Mouse (Mus musculus) heart, embryonic 11.5 days (tissue): ENCODE data around the gene Abcb1b. TPM values are rescaled to one million over a fixed set of nuclear protein-coding genes. Genes with fewer than 3 reads are reported as not detected.
"Not testable (repeated sequence)": the region's sequence is repeated elsewhere in the genome, so short reads cannot be mapped to it uniquely, and the experiment has no call there.

Experiments
- ATAC-seq: fragments of 200-750 bp; cut with Nextera tagmentation; replicated peaks from 2 replicates; pipeline ENCODE4 v1.8.0; 2017; ENCODE audit warnings: moderate library complexity; ENCODE audit not compliant: insufficient number of reproducible peaks, low FRiP score, low TSS enrichment
- H3K27ac ChIP-seq: fragments of 300-500 bp; sonication (generic); 2 replicates; pipeline ENCODE4 v1.5.1; 2014; ENCODE audit warnings: mild to moderate bottlenecking, low read depth, low read length
- H3K27me3 ChIP-seq: fragments of 300-500 bp; sonication (generic); 2 replicates; pipeline ENCODE4 v1.6.1; 2014; ENCODE audit warnings: mild to moderate bottlenecking, low read length, mixed read lengths; ENCODE audit not compliant: control insufficient read depth, insufficient read depth
- H3K36me3 ChIP-seq: fragments of 300-500 bp; sonication (generic); 2 replicates; pipeline ENCODE4 v1.6.1; 2014; ENCODE audit warnings: mild to moderate bottlenecking, low read length, moderate library complexity, mixed read lengths; ENCODE audit not compliant: control insufficient read depth, insufficient read depth
- H3K4me1 ChIP-seq: fragments of 300-500 bp; sonication (generic); 2 replicates; pipeline ENCODE4 v1.6.1; 2014; ENCODE audit warnings: low read length; ENCODE audit not compliant: control insufficient read depth, insufficient read depth
- H3K4me2 ChIP-seq: fragments of 300-500 bp; sonication (generic); 2 replicates; pipeline ENCODE4 v1.6.1; 2014; ENCODE audit warnings: mild to moderate bottlenecking, moderate library complexity
- H3K4me3 ChIP-seq: fragments of 300-500 bp; sonication (generic); 2 replicates; pipeline ENCODE4 v1.5.1; 2014; ENCODE audit warnings: low read depth, low read length
- H3K9ac ChIP-seq: fragments of 300-500 bp; sonication (generic); 2 replicates; pipeline ENCODE4 v1.6.1; 2014; ENCODE audit warnings: mild to moderate bottlenecking, low read depth, low read length, moderate library complexity
- H3K9me3 ChIP-seq: fragments of 300-500 bp; sonication (generic); replicated peaks from 2 replicates; pipeline ENCODE4 v1.6.1; 2016; ENCODE audit warnings: low read length; ENCODE audit not compliant: control insufficient read depth
- WGBS: fragments of 180-500 bp; shearing (Covaris S2); extraction: QIAGEN DNeasy Blood & Tissue Kit; methylation state at CpG from one replicate; pipeline ENCODE4 v1.1.7; 2014; ENCODE audit not compliant: insufficient replicate concordance; 5-methylcytosine and 5-hydroxymethylcytosine counted together
- polyA plus RNA-seq: library from polyadenylated mRNA; unstranded; fragments of >200 nt; fragmentation: Nextera tagmentation; extraction: Ambion mirVana; gene quantifications from 2 replicates; pipeline ENCODE4 v1.2.1, GENCODE M21; 2014

The Abcb1b gene
- polyA plus RNA-seq, 1 experiment from 2014 or later: 1.5 TPM

DNA sequence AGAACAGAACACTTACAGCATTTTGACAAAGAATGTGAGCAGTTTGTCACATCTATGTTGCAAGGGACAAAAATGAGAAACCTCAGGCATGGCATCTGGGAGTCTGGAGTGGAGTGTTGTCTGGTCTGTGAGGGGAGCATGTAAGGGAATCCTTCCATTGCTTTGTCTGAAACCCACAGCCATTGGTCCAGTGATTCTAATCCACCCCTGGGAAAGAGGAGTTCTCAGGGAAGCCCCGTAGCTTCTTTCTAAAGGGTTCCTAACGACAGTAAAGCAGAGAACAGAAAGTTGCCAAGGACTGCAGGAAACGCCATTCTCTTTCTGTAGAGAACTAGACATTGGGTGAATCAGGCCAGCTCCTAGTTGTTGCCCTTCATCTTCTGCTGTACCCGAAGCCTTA lies 52.9 kb downstream of the Abcb1b start:
- ATAC-seq: no peak
- Histone ChIP-seq H3K9me3 (no peaks in the 10 kb centered on the region), H3K27me3 (no peaks in the 10 kb centered on the region), H3K9ac (no peak overlapping the region), H3K4me3 (no peak overlapping the region), H3K4me2 (no peak overlapping the region), H3K36me3 (no peaks in the 10 kb centered on the region), H3K27ac (no peak overlapping the region), H3K4me1 (no peaks in the 10 kb centered on the region)
- WGBS: 78% methylated on average over 4 of the region's 4 CpGs

DNA sequence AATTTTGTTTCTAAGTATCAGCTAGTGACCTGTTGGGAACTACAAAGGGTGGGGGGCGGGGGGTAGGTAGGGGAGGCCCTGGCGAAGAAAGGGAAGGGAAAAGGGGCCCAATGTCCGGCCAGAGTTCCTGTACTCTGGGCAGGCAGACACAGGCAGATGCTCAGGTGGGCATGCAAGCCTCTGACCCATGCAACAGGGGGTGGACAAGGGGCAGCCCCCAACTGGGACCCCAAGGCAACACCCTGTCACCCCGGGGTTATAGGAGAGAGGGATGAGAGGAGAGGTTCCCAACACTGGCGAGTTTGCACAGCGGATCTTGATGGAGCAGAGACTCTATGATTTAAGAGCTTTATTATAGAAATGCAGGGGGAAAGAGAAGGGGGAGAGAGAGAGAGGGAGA lies 59.3 kb downstream of the Abcb1b start:
- Histone ChIP-seq H3K27ac (no peak overlapping the region), H3K4me3 (no peak overlapping the region), H3K4me2 (no peak overlapping the region), H3K27me3 (no peaks in the 10 kb centered on the region), H3K9me3 (no peaks in the 10 kb centered on the region), H3K9ac (no peak overlapping the region), H3K36me3 (no peaks in the 10 kb centered on the region), H3K4me1 (no peaks in the 10 kb centered on the region)
- ATAC-seq: no peak
- WGBS: 71% methylated on average over 6 of the region's 6 CpGs

- no peak overlapping the region for H3K4me3 ChIP-seq
- ATAC-seq: no peak
Measured at GRCm38 (mm10) chr5:8861811-8862210, 63.9 kb downstream of the Abcb1b start.

GRCm38 (mm10) chr5:8863580-8864337 lies 65.8 kb downstream of the Abcb1b start:
- H3K4me1 ChIP-seq: no peaks in the 10 kb centered on the region
- 58% methylated on average over 14 of the region's 14 CpGs for WGBS
- H3K36me3 ChIP-seq: no peaks in the 10 kb centered on the region
- no peaks in the 10 kb centered on the region for H3K9me3 ChIP-seq
- ATAC-seq: no peak
- no peaks in the 10 kb centered on the region for H3K27me3 ChIP-seq
- H3K9ac ChIP-seq: no peak overlapping the region
- no peak overlapping the region for H3K4me2 ChIP-seq
- no peak overlapping the region for H3K27ac ChIP-seq
- no peak overlapping the region for H3K4me3 ChIP-seq

More at GRCm38 (mm10) chr5:8861811-8862210, 63.9 kb downstream of the Abcb1b start:
- 71% methylated on average over 1 of the region's 1 CpGs for WGBS
- Histone ChIP-seq H3K4me2 (no peak overlapping the region), H3K36me3 (no peaks in the 10 kb centered on the region), H3K9me3 (no peaks in the 10 kb centered on the region), H3K27me3 (no peaks in the 10 kb centered on the region), H3K4me1 (no peaks in the 10 kb centered on the region), H3K27ac (no peak overlapping the region), H3K9ac (no peak overlapping the region)

DNA sequence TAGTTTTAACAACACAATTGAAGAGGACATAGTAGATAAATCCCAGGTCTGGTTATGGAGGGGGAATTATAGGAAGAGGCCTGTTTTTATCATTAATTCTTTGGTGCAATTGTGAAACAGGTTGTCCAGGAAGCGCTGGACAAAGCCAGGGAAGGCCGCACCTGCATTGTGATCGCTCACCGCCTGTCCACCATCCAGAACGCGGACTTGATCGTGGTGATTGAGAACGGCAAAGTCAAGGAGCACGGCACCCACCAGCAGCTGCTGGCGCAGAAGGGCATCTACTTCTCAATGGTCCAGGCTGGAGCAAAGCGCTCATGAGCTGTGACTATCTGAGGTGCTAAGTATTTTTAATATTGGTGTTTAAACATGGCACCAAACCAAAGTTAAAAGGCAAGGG lies 67.7 kb downstream of the Abcb1b start:
- H3K4me1 ChIP-seq, H3K27me3 ChIP-seq, ATAC-seq, H3K9me3 ChIP-seq, H3K9ac ChIP-seq, H3K27ac ChIP-seq, H3K4me3 ChIP-seq, H3K4me2 ChIP-seq, H3K36me3 ChIP-seq: not testable (repeated sequence)
- WGBS: 95% methylated on average over 11 of the region's 11 CpGs

DNA sequence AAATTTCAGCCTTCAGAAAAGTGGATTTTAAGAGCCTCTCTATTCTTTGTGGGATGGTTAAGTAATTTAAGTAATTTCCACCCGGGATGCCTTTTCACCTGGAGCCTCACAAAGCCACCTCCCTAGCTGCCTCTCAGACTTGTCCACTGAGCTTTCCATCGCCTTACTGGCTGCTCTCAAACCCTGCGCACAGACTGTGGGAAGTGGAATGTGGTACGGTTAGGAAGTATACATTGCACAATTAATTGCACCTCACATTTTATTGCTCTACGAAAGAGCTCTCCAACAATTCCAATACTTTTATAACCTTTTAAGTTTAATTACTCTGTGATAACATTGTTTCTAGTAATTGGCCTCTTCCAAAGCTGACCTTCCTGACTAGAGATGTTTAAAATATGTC lies 68.4 kb downstream of the Abcb1b start:
- 84% methylated on average over 5 of the region's 5 CpGs for WGBS
- Histone ChIP-seq H3K27ac (no peak overlapping the region), H3K4me2 (no peak overlapping the region), H3K4me3 (no peak overlapping the region), H3K9me3 (no peaks in the 10 kb centered on the region), H3K36me3 (no peaks in the 10 kb centered on the region), H3K4me1 (no peaks in the 10 kb centered on the region), H3K9ac (no peak overlapping the region), H3K27me3 (no peaks in the 10 kb centered on the region)
- ATAC-seq: no peak

GRCm38 (mm10) chr5:8868019-8868418 lies 70.1 kb downstream of the Abcb1b start:
- Histone ChIP-seq H3K36me3 (no peaks in the 10 kb centered on the region), H3K9me3 (no peaks in the 10 kb centered on the region), H3K4me2 (no peak overlapping the region), H3K4me1 (no peaks in the 10 kb centered on the region), H3K27me3 (no peaks in the 10 kb centered on the region), H3K9ac (no peak overlapping the region), H3K4me3 (no peak overlapping the region), H3K27ac (no peak overlapping the region)
- ATAC-seq: no peak
- WGBS: 11% methylated on average over 1 of the region's 1 CpGs

- 80% methylated on average over 6 of the region's 6 CpGs for WGBS
- H3K36me3 ChIP-seq: no peaks in the 10 kb centered on the region
- no peaks in the 10 kb centered on the region for H3K9me3 ChIP-seq
- no peak for ATAC-seq
- H3K27ac ChIP-seq: no peak overlapping the region
- H3K4me2 ChIP-seq: no peak overlapping the region
- H3K4me3 ChIP-seq: no peak overlapping the region
- H3K27me3 ChIP-seq: no peaks in the 10 kb centered on the region
- H3K4me1 ChIP-seq: no peaks in the 10 kb centered on the region
- H3K9ac ChIP-seq: no peak overlapping the region
Measured at GRCm38 (mm10) chr5:8872979-8873915, 75.3 kb downstream of the Abcb1b start.
